12 mouse cellular contexts compared by ENCODE assay signal in genomic region chr10:13244192-13244591, GRCm38 (mm10). TPM values are rescaled to one million over a fixed set of nuclear protein-coding genes. Genes with fewer than 3 reads are reported as not detected.
A peak's percentile ranks its signal among the peaks of the same experiment; 100 is the strongest.
DNase-seq lines count a peak whose midpoint lies in the region; ATAC-seq and TF ChIP-seq lines count a peak whose summit lies in the region.
"Had no signal": no experiment of that assay in that cellular context is flagged by ENCODE, and none has a peak within 500 bp of the region (broad histone marks: within the 10 kb centered on the region; RNA-seq: fewer than 3 reads in every experiment).

No protein-coding gene starts in this region.

- H3K9ac ChIP-seq in kidney, embryonic 16.5 days (replicated peaks; ENCODE audit: low read length): no peak overlapping the region
- no peak overlapping the region for H3K9ac ChIP-seq in stomach, embryonic 15.5 days
- H3K9ac ChIP-seq in stomach, postnatal 0 days (ENCODE audit: low read length): no peak overlapping the region
- H3K9ac ChIP-seq: hindbrain, embryonic 15.5 days; neural tube, embryonic 12.5 days had no signal

- no peak for TF ChIP-seq EP300 in stomach, postnatal 0 days (optimal IDR thresholded peaks at IDR 0.05)

- peaks cover 31% of the 10 kb centered on the region for H3K4me1 ChIP-seq in heart, embryonic 10.5 days
- peaks cover 2% of the 10 kb centered on the region; the same call in 1 of the 2 replicates for H3K4me1 ChIP-seq in kidney, embryonic 16.5 days (ENCODE audit: insufficient read depth, low read length)
- H3K4me1 ChIP-seq in stomach, embryonic 15.5 days: peaks cover 7% of the 10 kb centered on the region; the same call in 1 of the 2 replicates
- H3K4me1 ChIP-seq in stomach, postnatal 0 days (replicated peaks; ENCODE audit: control insufficient read depth, insufficient read depth): no peaks in the 10 kb centered on the region
- H3K4me1 ChIP-seq: hindbrain, embryonic 15.5 days; neural tube, embryonic 12.5 days had no signal

- no peak overlapping the region for H3K4me3 ChIP-seq in heart, embryonic 10.5 days
- H3K4me3 ChIP-seq in kidney, embryonic 16.5 days (ENCODE audit: low read length): no peak overlapping the region
- no peak overlapping the region for H3K4me3 ChIP-seq in stomach, embryonic 15.5 days (replicated peaks)
- H3K4me3 ChIP-seq in stomach, postnatal 0 days (ENCODE audit: low read depth, low read length): no peak overlapping the region
- H3K4me3 ChIP-seq: hindbrain, embryonic 15.5 days; neural tube, embryonic 12.5 days had no signal

- 0 out of 2 replicates have a peak, but pooled peaks have one; percentile 19 for ATAC-seq in kidney, embryonic 16.5 days (ENCODE audit: low FRiP score, low TSS enrichment)
- no peak for ATAC-seq in stomach, embryonic 15.5 days (ENCODE audit: insufficient read depth, low FRiP score, low read depth)
- no peak for ATAC-seq in stomach, postnatal 0 days (ENCODE audit: low FRiP score, low TSS enrichment)
- ATAC-seq: forebrain, embryonic 14.5 days had no signal

- WGBS in heart, embryonic 10.5 days: 19% methylated on average over 3 of the region's 3 CpGs
- 44% methylated on average over 3 of the region's 3 CpGs for WGBS in kidney, embryonic 16.5 days
- WGBS in stomach, embryonic 15.5 days: 49% methylated on average over 3 of the region's 3 CpGs
- 57% methylated on average over 3 of the region's 3 CpGs for WGBS in stomach, postnatal 0 days

- H3K4me2 ChIP-seq in kidney, embryonic 16.5 days (replicated peaks; ENCODE audit: low read depth, low read length): no peak overlapping the region
- no peak overlapping the region for H3K4me2 ChIP-seq in stomach, embryonic 15.5 days
- H3K4me2 ChIP-seq in stomach, postnatal 0 days (replicated peaks; ENCODE audit: low read depth): no peak overlapping the region
- H3K4me2 ChIP-seq: hindbrain, embryonic 15.5 days; neural tube, embryonic 12.5 days had no signal

- TF ChIP-seq CTCF in stomach, postnatal 0 days (IDR thresholded peaks at IDR 0.05; ENCODE audit: low read depth): no peak

- H3K27ac ChIP-seq in heart, embryonic 10.5 days: peak overlapping the region; percentile 79
- no peak overlapping the region for H3K27ac ChIP-seq in kidney, embryonic 16.5 days (ENCODE audit: low read length)
- H3K27ac ChIP-seq in stomach, embryonic 15.5 days: peak overlapping the region; percentile 21; the same call in 1 of the 2 replicates
- no peak overlapping the region for H3K27ac ChIP-seq in stomach, postnatal 0 days (replicated peaks)
- H3K27ac ChIP-seq: hindbrain, embryonic 15.5 days; neural tube, embryonic 12.5 days had no signal

- no peaks in the 10 kb centered on the region for H3K9me3 ChIP-seq in heart, embryonic 10.5 days
- no peaks in the 10 kb centered on the region for H3K9me3 ChIP-seq in kidney, embryonic 16.5 days (ENCODE audit: low read length)
- no peaks in the 10 kb centered on the region for H3K9me3 ChIP-seq in stomach, embryonic 15.5 days
- H3K9me3 ChIP-seq in stomach, postnatal 0 days (ENCODE audit: control insufficient read depth, low read length): no peaks in the 10 kb centered on the region
- H3K9me3 ChIP-seq: hindbrain, embryonic 15.5 days; neural tube, embryonic 12.5 days had no signal

- peaks cover 56% of the 10 kb centered on the region for H3K36me3 ChIP-seq in heart, embryonic 10.5 days
- H3K36me3 ChIP-seq in kidney, embryonic 16.5 days (ENCODE audit: insufficient read depth, low read length): peaks cover 22% of the 10 kb centered on the region
- H3K36me3 ChIP-seq in stomach, embryonic 15.5 days: no peaks in the 10 kb centered on the region
- peaks cover 3% of the 10 kb centered on the region; the same call in 1 of the 2 replicates for H3K36me3 ChIP-seq in stomach, postnatal 0 days (ENCODE audit: control insufficient read depth, insufficient read depth, low read length)
- H3K36me3 ChIP-seq: hindbrain, embryonic 15.5 days had no signal

- H3K27me3 ChIP-seq in heart, embryonic 10.5 days (ENCODE audit: insufficient read depth, poor library complexity, severe bottlenecking): no peaks in the 10 kb centered on the region
- H3K27me3 ChIP-seq in kidney, embryonic 16.5 days (ENCODE audit: insufficient read depth, low read length): no peaks in the 10 kb centered on the region
- no peaks in the 10 kb centered on the region for H3K27me3 ChIP-seq in stomach, embryonic 15.5 days (replicated peaks)
- H3K27me3 ChIP-seq in stomach, postnatal 0 days (ENCODE audit: control insufficient read depth, insufficient read depth, low read length): no peaks in the 10 kb centered on the region
- H3K27me3 ChIP-seq: hindbrain, embryonic 15.5 days; neural tube, embryonic 12.5 days had no signal

- DNase-seq in heart, embryonic 10.5 days (ENCODE audit: low spot score): no peak
- no peak for DNase-seq in heart, adult 8-10 months (ENCODE audit: low spot score)
- no peak for DNase-seq in kidney, adult 18-20 months
- DNase-seq in stomach, postnatal 0 days (ENCODE audit: low spot score): no peak
- no peak for DNase-seq in urinary bladder, postnatal 36 days (ENCODE audit: low spot score in 2 of 2)
- DNase-seq: cerebellum, adult 9-10 months; right cerebral cortex, postnatal 25 days had no signal

RNA-seq across cellular contexts. Expression of gene Ltv1, which starts 51.2 kb away (rescaled TPM):
- 79.1 and 81.1 TPM in 2 replicates for polyA plus RNA-seq in heart, embryonic 10.5 days (2016; fragmentation: Nextera tagmentation; extraction: Ambion mirVana)
- total RNA-seq in heart, adult 8-10 months (2022): 10 to 100 TPM; 17.6 to 25.5 (median 19.3) TPM
- 56.9 and 63.2 TPM in 2 replicates for polyA plus RNA-seq in kidney, embryonic 16.5 days (2015; fragmentation: Nextera tagmentation; extraction: Ambion mirVana)
- 74.1 and 75.3 TPM in 2 replicates for polyA plus RNA-seq in stomach, embryonic 15.5 days (2015; fragmentation: Nextera tagmentation; extraction: Ambion mirVana)
- polyA plus RNA-seq in stomach, postnatal 0 days (2015; fragmentation: Nextera tagmentation; extraction: Ambion mirVana): 58.2 and 63.1 TPM in 2 replicates

Comparison
In these comparisons a context has a peak if more than half of its experiments do, and no peak if none do; other contexts are left out.
1. H3K27ac ChIP-seq: peak in heart, embryonic 10.5 days (single experiment) and stomach, embryonic 15.5 days (single experiment); none in kidney, embryonic 16.5 days (single experiment) and stomach, postnatal 0 days (single experiment).